Mouse (Mus musculus): ENCODE results near the gene Elf1. TPM values are rescaled to one million over a fixed set of nuclear protein-coding genes. Genes with fewer than 3 reads are reported as not detected.
"Not testable (repeated sequence)": the region's sequence is repeated elsewhere in the genome, so short reads cannot be mapped to it uniquely, and the experiment has no call there.

The Elf1 gene
- polyA plus RNA-seq, 1 experiment from 2014 or later: 7.8 TPM

DNA sequence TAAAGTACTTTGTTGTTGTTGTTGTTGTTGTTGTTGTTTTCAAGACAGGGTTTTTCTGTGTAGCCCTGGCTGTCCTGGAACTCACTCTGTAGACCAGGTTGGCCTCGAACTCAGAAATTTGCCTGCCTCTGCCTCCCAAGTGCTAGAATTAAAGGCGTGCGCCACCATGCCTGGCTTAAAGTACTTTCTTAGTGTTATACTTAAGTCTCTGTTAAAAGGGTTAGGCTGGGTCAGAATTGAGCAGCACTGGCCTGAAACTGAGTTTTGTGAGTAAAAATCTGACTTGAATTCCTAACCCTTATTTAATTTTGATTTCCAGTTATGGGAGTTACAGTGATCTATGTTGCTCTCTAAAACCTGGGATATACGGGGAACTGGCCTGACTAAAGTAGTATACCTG is 53.7 kb downstream of the Elf1 start:
- not testable (repeated sequence) for H3K27me3 ChIP-seq (ENCODE audit: control insufficient read depth, insufficient read depth, low read depth, low read length); H3K4me3 ChIP-seq (ENCODE audit: low read depth, low read length); H3K36me3 ChIP-seq (ENCODE audit: control insufficient read depth, insufficient read depth); H3K9me3 ChIP-seq (replicated peaks; ENCODE audit: control insufficient read depth, low read length); ATAC-seq (ENCODE audit: low read depth)
- 0 out of 2 replicates have a peak overlapping the region, but pooled peaks have one; percentile 19 for H3K9ac ChIP-seq (ENCODE audit: low read depth, low read length)
- peaks cover 74% of the 10 kb centered on the region for H3K4me1 ChIP-seq (ENCODE audit: control insufficient read depth, low read depth, low read length)
- 63% methylated on average over 4 of the region's 4 CpGs for WGBS (ENCODE audit: insufficient replicate concordance)
- peak overlapping the region; percentile 75 for H3K4me2 ChIP-seq (ENCODE audit: low read depth, low read length)
- H3K27ac ChIP-seq (ENCODE audit: low read length): peak overlapping the region; percentile 68

DNA sequence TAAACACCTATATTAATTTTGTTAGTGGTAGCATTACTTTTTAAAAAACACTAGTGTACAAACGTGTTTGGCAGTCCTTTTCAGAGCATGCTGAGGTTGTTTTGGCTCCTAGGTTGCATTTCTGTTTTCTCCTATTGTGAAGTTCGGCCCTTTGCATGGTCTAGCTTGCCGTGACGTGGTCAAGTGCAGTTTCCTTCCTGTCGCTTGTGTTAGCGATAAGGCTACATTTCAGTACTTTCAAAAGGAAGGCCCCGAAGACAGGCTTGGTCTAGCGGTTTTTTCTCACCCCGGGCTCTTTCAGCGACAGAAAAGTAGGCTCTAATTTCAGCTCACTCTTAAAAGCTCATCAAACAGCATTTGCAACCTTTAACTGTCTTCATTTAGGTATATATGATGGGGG is 54.3 kb downstream of the Elf1 start:
- H3K27me3 ChIP-seq (ENCODE audit: control insufficient read depth, insufficient read depth, low read depth, low read length): no peaks in the 10 kb centered on the region
- H3K27ac ChIP-seq (ENCODE audit: low read length): peak overlapping the region; percentile 91
- no peaks in the 10 kb centered on the region for H3K9me3 ChIP-seq (replicated peaks; ENCODE audit: control insufficient read depth, low read length)
- H3K4me3 ChIP-seq (ENCODE audit: low read depth, low read length): peak overlapping the region; percentile 52
- H3K36me3 ChIP-seq (ENCODE audit: control insufficient read depth, insufficient read depth): no peaks in the 10 kb centered on the region; the same call in 1 of the 2 replicates
- peaks cover 69% of the 10 kb centered on the region for H3K4me1 ChIP-seq (ENCODE audit: control insufficient read depth, low read depth, low read length)
- peak overlapping the region; percentile 75 for H3K4me2 ChIP-seq (ENCODE audit: low read depth, low read length)
- peak overlapping the region; percentile 48 for H3K9ac ChIP-seq (ENCODE audit: low read depth, low read length)
- 14% methylated on average over 10 of the region's 10 CpGs for WGBS (ENCODE audit: insufficient replicate concordance)
- ATAC-seq (ENCODE audit: low read depth): peak; percentile 66

DNA sequence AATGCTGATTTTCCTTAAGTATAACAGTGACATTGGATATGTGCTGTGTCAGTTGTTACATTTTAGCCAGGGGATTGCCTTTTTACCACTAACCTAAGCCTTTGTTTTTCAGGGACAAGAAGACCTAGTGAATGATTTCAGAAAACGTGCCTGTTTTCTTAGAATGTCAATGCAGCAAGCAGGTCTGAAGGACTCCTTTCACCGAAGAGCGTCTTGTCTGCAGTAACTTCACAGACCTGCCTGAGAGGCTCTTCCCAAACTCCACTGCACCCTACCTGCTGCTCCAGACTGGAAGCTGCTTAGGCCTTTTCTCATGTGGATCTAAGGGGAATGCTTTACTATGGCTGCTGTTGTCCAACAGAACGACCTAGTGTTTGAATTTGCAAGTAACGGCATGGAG is 55.0 kb downstream of the Elf1 start:
- WGBS (ENCODE audit: insufficient replicate concordance): 32% methylated on average over 5 of the region's 5 CpGs
- Histone ChIP-seq H3K4me1 (ENCODE audit: control insufficient read depth, low read depth, low read length) (peaks cover 63% of the 10 kb centered on the region), H3K27ac (ENCODE audit: low read length) (peak overlapping the region; percentile 91), H3K36me3 (ENCODE audit: control insufficient read depth, insufficient read depth) (no peaks in the 10 kb centered on the region; the same call in 1 of the 2 replicates), H3K4me2 (ENCODE audit: low read depth, low read length) (peak overlapping the region; percentile 75), H3K27me3 (ENCODE audit: control insufficient read depth, insufficient read depth, low read depth, low read length) (no peaks in the 10 kb centered on the region), H3K4me3 (ENCODE audit: low read depth, low read length) (peak overlapping the region; percentile 52), H3K9ac (ENCODE audit: low read depth, low read length) (peak overlapping the region; percentile 48), H3K9me3 (replicated peaks; ENCODE audit: control insufficient read depth, low read length) (no peaks in the 10 kb centered on the region)
- no peak for ATAC-seq (ENCODE audit: low read depth)

- peak overlapping the region; percentile 64; the same call in 1 of the 2 replicates for H3K27ac ChIP-seq (ENCODE audit: low read length)
- peak overlapping the region; percentile 24; the same call in 1 of the 2 replicates for H3K9ac ChIP-seq (ENCODE audit: low read depth, low read length)
- H3K4me3 ChIP-seq (ENCODE audit: low read depth, low read length): peak overlapping the region; percentile 5; the same call in 1 of the 2 replicates
- H3K36me3 ChIP-seq (ENCODE audit: control insufficient read depth, insufficient read depth): no peaks in the 10 kb centered on the region; the same call in 1 of the 2 replicates
- WGBS (ENCODE audit: insufficient replicate concordance): 21% methylated on average over 3 of the region's 3 CpGs
- peak overlapping the region; percentile 34 for H3K4me2 ChIP-seq (ENCODE audit: low read depth, low read length)
- no peak for ATAC-seq (ENCODE audit: low read depth)
- H3K4me1 ChIP-seq (ENCODE audit: control insufficient read depth, low read depth, low read length): peaks cover 60% of the 10 kb centered on the region
- H3K9me3 ChIP-seq (replicated peaks; ENCODE audit: control insufficient read depth, low read length): no peaks in the 10 kb centered on the region
- no peaks in the 10 kb centered on the region for H3K27me3 ChIP-seq (ENCODE audit: control insufficient read depth, insufficient read depth, low read depth, low read length)
Observed at GRCm38 (mm10) chr14:79536837-79537236, 55.8 kb downstream of the Elf1 start.

DNA sequence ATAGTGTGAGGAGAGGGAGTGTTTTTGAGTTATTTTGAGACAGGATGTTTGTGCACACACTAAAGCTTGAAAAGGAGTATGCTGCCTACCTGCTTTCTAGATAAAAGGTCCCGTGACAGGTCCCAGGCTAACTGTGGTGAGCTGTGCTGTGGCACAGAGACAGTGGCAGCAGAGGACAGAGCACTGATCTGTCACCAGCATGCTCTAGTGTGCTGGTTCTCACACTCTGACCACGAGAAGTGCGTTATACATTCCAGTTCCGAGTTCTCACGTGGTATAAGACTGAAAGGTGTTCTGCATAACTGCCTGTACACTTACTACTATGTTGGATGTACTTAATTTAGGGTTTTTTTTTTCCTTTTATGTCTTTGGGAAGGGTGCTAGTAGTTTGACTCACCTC is 56.5 kb downstream of the Elf1 start:
- peak overlapping the region; percentile 19 for H3K4me3 ChIP-seq (ENCODE audit: low read depth, low read length)

GRCm38 (mm10) chr14:79537921-79538320 is 56.9 kb downstream of the Elf1 start:
- peak overlapping the region; percentile 72; the same call in 1 of the 2 replicates for H3K27ac ChIP-seq (ENCODE audit: low read length)
- no peaks in the 10 kb centered on the region for H3K27me3 ChIP-seq (ENCODE audit: control insufficient read depth, insufficient read depth, low read depth, low read length)
- peaks cover 49% of the 10 kb centered on the region for H3K4me1 ChIP-seq (ENCODE audit: control insufficient read depth, low read depth, low read length)
- no peaks in the 10 kb centered on the region for H3K9me3 ChIP-seq (replicated peaks; ENCODE audit: control insufficient read depth, low read length)
- peak overlapping the region; percentile 41; the same call in 1 of the 2 replicates for H3K9ac ChIP-seq (ENCODE audit: low read depth, low read length)
- no peak overlapping the region; the same call in 1 of the 2 replicates for H3K4me3 ChIP-seq (ENCODE audit: low read depth, low read length)
- no peaks in the 10 kb centered on the region; the same call in 1 of the 2 replicates for H3K36me3 ChIP-seq (ENCODE audit: control insufficient read depth, insufficient read depth)
- no peak for ATAC-seq (ENCODE audit: low read depth)
- H3K4me2 ChIP-seq (ENCODE audit: low read depth, low read length): peak overlapping the region; percentile 48

More for the DNA sequence above, 56.5 kb downstream of the Elf1 start:
- ATAC-seq (ENCODE audit: low read depth): peak; percentile 72
- WGBS (ENCODE audit: insufficient replicate concordance): 22% methylated on average over 5 of the region's 5 CpGs
- no peaks in the 10 kb centered on the region for H3K9me3 ChIP-seq (replicated peaks; ENCODE audit: control insufficient read depth, low read length)
- peak overlapping the region; percentile 41 for H3K9ac ChIP-seq (ENCODE audit: low read depth, low read length)
- H3K27me3 ChIP-seq (ENCODE audit: control insufficient read depth, insufficient read depth, low read depth, low read length): no peaks in the 10 kb centered on the region
- H3K4me1 ChIP-seq (ENCODE audit: control insufficient read depth, low read depth, low read length): peaks cover 53% of the 10 kb centered on the region
- H3K4me2 ChIP-seq (ENCODE audit: low read depth, low read length): peak overlapping the region; percentile 48
- peak overlapping the region; percentile 72; the same call in 1 of the 2 replicates for H3K27ac ChIP-seq (ENCODE audit: low read length)
- no peaks in the 10 kb centered on the region; the same call in 1 of the 2 replicates for H3K36me3 ChIP-seq (ENCODE audit: control insufficient read depth, insufficient read depth)

DNA sequence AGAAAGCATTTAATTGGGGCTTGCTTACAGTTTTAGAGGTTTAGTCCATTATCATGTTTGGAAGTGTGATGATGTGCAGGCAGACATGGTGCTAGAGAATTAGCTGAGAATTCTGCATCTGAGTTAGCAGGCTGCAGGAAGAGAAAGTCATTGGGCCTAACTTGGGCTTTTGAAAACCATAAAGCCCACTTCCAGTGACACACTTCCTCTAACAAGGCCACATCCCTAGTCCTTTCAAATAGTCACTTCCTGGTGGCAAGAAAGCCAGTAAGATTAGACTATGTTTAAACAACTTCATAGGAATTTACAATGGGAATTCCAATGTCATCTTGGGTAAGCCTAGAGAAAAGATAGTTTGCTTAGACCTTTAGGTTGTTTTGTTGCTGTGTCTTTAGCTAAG is 60.6 kb downstream of the Elf1 start:
- ATAC-seq (ENCODE audit: low read depth): no peak
- H3K4me3 ChIP-seq (ENCODE audit: low read depth, low read length): no peak overlapping the region
- H3K4me1 ChIP-seq (ENCODE audit: control insufficient read depth, low read depth, low read length): peaks cover 21% of the 10 kb centered on the region
- no peaks in the 10 kb centered on the region for H3K27me3 ChIP-seq (ENCODE audit: control insufficient read depth, insufficient read depth, low read depth, low read length)
- no peaks in the 10 kb centered on the region for H3K9me3 ChIP-seq (replicated peaks; ENCODE audit: control insufficient read depth, low read length)
- H3K36me3 ChIP-seq (ENCODE audit: control insufficient read depth, insufficient read depth): no peaks in the 10 kb centered on the region; the same call in 1 of the 2 replicates
- no peak overlapping the region for H3K27ac ChIP-seq (ENCODE audit: low read length)
- no peak overlapping the region for H3K9ac ChIP-seq (ENCODE audit: low read depth, low read length)
- H3K4me2 ChIP-seq (ENCODE audit: low read depth, low read length): no peak overlapping the region

DNA sequence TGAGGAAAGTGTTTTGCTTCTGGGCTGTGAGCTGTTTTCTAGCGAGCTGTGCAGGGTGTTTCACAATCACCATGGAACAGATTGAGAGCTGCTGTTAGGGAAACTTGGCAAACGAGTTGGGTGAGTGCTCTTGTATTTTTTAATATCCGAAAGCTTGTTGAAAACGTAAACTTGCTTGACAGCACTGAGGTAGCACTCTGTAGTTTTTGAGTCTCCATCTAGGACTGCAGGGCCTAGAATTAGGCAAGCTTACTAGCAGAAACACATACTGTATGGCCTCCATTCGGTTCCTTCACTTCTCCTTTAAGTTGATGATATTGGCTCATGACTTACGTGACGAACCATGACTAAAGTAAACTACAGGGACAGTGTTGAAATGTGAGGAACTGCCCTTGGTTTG is 68.3 kb downstream of the Elf1 start:
- H3K9me3 ChIP-seq (replicated peaks; ENCODE audit: control insufficient read depth, low read length): no peaks in the 10 kb centered on the region
- no peak overlapping the region for H3K9ac ChIP-seq (ENCODE audit: low read depth, low read length)
- peak; percentile 62; the same call in 1 of the 2 replicates for ATAC-seq (ENCODE audit: low read depth)
- H3K27me3 ChIP-seq (ENCODE audit: control insufficient read depth, insufficient read depth, low read depth, low read length): no peaks in the 10 kb centered on the region
- 71% methylated on average over 7 of the region's 7 CpGs for WGBS (ENCODE audit: insufficient replicate concordance)
- H3K4me2 ChIP-seq (ENCODE audit: low read depth, low read length): no peak overlapping the region
- peak overlapping the region; percentile 13; the same call in 1 of the 2 replicates for H3K27ac ChIP-seq (ENCODE audit: low read length)
- H3K4me3 ChIP-seq (ENCODE audit: low read depth, low read length): no peak overlapping the region
- no peaks in the 10 kb centered on the region for H3K36me3 ChIP-seq (ENCODE audit: control insufficient read depth, insufficient read depth)
- H3K4me1 ChIP-seq (ENCODE audit: control insufficient read depth, low read depth, low read length): peaks cover 4% of the 10 kb centered on the region; the same call in 1 of the 2 replicates

GRCm38 (mm10) chr14:79551929-79552328 is 70.9 kb downstream of the Elf1 start:
- H3K27ac ChIP-seq (ENCODE audit: low read length): no peak overlapping the region
- no peak overlapping the region for H3K9ac ChIP-seq (ENCODE audit: low read depth, low read length)
- no peaks in the 10 kb centered on the region for H3K27me3 ChIP-seq (ENCODE audit: control insufficient read depth, insufficient read depth, low read depth, low read length)
- H3K36me3 ChIP-seq (ENCODE audit: control insufficient read depth, insufficient read depth): no peaks in the 10 kb centered on the region
- H3K4me1 ChIP-seq (ENCODE audit: control insufficient read depth, low read depth, low read length): peaks cover under 1% of the 10 kb centered on the region; the same call in 1 of the 2 replicates
- H3K4me3 ChIP-seq (ENCODE audit: low read depth, low read length): no peak overlapping the region
- 69% methylated on average over 2 of the region's 2 CpGs for WGBS (ENCODE audit: insufficient replicate concordance)
- no peak for ATAC-seq (ENCODE audit: low read depth)
- H3K9me3 ChIP-seq (replicated peaks; ENCODE audit: control insufficient read depth, low read length): no peaks in the 10 kb centered on the region
- no peak overlapping the region for H3K4me2 ChIP-seq (ENCODE audit: low read depth, low read length)
